Mouse (Mus musculus) heart, embryonic 11.5 days (tissue): ENCODE data around the gene Nnmt. TPM values are rescaled to one million over a fixed set of nuclear protein-coding genes. Genes with fewer than 3 reads are reported as not detected.

Experiments used
- ATAC-seq: fragments of 200-750 bp; cut with Nextera tagmentation; replicated peaks from 2 replicates; pipeline ENCODE4 v1.8.0; 2017; ENCODE audit warnings: moderate library complexity; ENCODE audit not compliant: insufficient number of reproducible peaks, low FRiP score, low TSS enrichment
- H3K27ac ChIP-seq: fragments of 300-500 bp; sonication (generic); 2 replicates; pipeline ENCODE4 v1.5.1; 2014; ENCODE audit warnings: mild to moderate bottlenecking, low read depth, low read length
- H3K27me3 ChIP-seq: fragments of 300-500 bp; sonication (generic); 2 replicates; pipeline ENCODE4 v1.6.1; 2014; ENCODE audit warnings: mild to moderate bottlenecking, low read length, mixed read lengths; ENCODE audit not compliant: control insufficient read depth, insufficient read depth
- H3K36me3 ChIP-seq: fragments of 300-500 bp; sonication (generic); 2 replicates; pipeline ENCODE4 v1.6.1; 2014; ENCODE audit warnings: mild to moderate bottlenecking, low read length, moderate library complexity, mixed read lengths; ENCODE audit not compliant: control insufficient read depth, insufficient read depth
- H3K4me1 ChIP-seq: fragments of 300-500 bp; sonication (generic); 2 replicates; pipeline ENCODE4 v1.6.1; 2014; ENCODE audit warnings: low read length; ENCODE audit not compliant: control insufficient read depth, insufficient read depth
- H3K4me2 ChIP-seq: fragments of 300-500 bp; sonication (generic); 2 replicates; pipeline ENCODE4 v1.6.1; 2014; ENCODE audit warnings: mild to moderate bottlenecking, moderate library complexity
- H3K4me3 ChIP-seq: fragments of 300-500 bp; sonication (generic); 2 replicates; pipeline ENCODE4 v1.5.1; 2014; ENCODE audit warnings: low read depth, low read length
- H3K9ac ChIP-seq: fragments of 300-500 bp; sonication (generic); 2 replicates; pipeline ENCODE4 v1.6.1; 2014; ENCODE audit warnings: mild to moderate bottlenecking, low read depth, low read length, moderate library complexity
- H3K9me3 ChIP-seq: fragments of 300-500 bp; sonication (generic); replicated peaks from 2 replicates; pipeline ENCODE4 v1.6.1; 2016; ENCODE audit warnings: low read length; ENCODE audit not compliant: control insufficient read depth
- WGBS: fragments of 180-500 bp; shearing (Covaris S2); extraction: QIAGEN DNeasy Blood & Tissue Kit; methylation state at CpG from one replicate; pipeline ENCODE4 v1.1.7; 2014; ENCODE audit not compliant: insufficient replicate concordance; 5-methylcytosine and 5-hydroxymethylcytosine counted together
- polyA plus RNA-seq: library from polyadenylated mRNA; unstranded; fragments of >200 nt; fragmentation: Nextera tagmentation; extraction: Ambion mirVana; gene quantifications from 2 replicates; pipeline ENCODE4 v1.2.1, GENCODE M21; 2014

The Nnmt gene
- polyA plus RNA-seq, 1 experiment from 2014 or later = 3.4 TPM

GRCm38 (mm10) chr9:48562388-48562787 lies 42.6 kb downstream of the Nnmt start:
- ATAC-seq = no peak
- Histone ChIP-seq H3K36me3 (no peaks in the 10 kb centered on the region), H3K4me3 (no peak overlapping the region), H3K27me3 (0 out of 2 replicates have a peak, but pooled peaks cover 3% of the 10 kb centered on the region), H3K27ac (no peak overlapping the region), H3K9me3 (no peaks in the 10 kb centered on the region), H3K9ac (no peak overlapping the region), H3K4me2 (no peak overlapping the region), H3K4me1 (no peaks in the 10 kb centered on the region)
- WGBS = 83% methylated on average over 5 of the region's 5 CpGs

- Histone ChIP-seq H3K9me3 (no peaks in the 10 kb centered on the region), H3K36me3 (no peaks in the 10 kb centered on the region), H3K27ac (no peak overlapping the region), H3K9ac (no peak overlapping the region), H3K4me3 (no peak overlapping the region), H3K4me1 (no peaks in the 10 kb centered on the region), H3K27me3 (0 out of 2 replicates have a peak, but pooled peaks cover 3% of the 10 kb centered on the region), H3K4me2 (no peak overlapping the region)
- 26% methylated on average over 4 of the region's 4 CpGs for WGBS
- no peak for ATAC-seq
Observed at GRCm38 (mm10) chr9:48559482-48560139, 45.3 kb downstream of the Nnmt start.

- Histone ChIP-seq H3K4me1 (no peaks in the 10 kb centered on the region), H3K27me3 (0 out of 2 replicates have a peak, but pooled peaks cover 3% of the 10 kb centered on the region), H3K4me3 (no peak overlapping the region), H3K4me2 (no peak overlapping the region), H3K36me3 (no peaks in the 10 kb centered on the region), H3K9me3 (no peaks in the 10 kb centered on the region), H3K27ac (no peak overlapping the region), H3K9ac (no peak overlapping the region)
- ATAC-seq = no peak
- WGBS = 64% methylated on average over 4 of the region's 4 CpGs
Observed at GRCm38 (mm10) chr9:48558637-48559036, 46.3 kb downstream of the Nnmt start.

GRCm38 (mm10) chr9:48549056-48549455 lies 55.9 kb downstream of the Nnmt start:
- 70% methylated on average over 2 of the region's 2 CpGs for WGBS
- Histone ChIP-seq H3K27ac (no peak overlapping the region), H3K36me3 (no peaks in the 10 kb centered on the region), H3K4me2 (no peak overlapping the region), H3K27me3 (no peaks in the 10 kb centered on the region), H3K9ac (no peak overlapping the region), H3K9me3 (no peaks in the 10 kb centered on the region), H3K4me1 (no peaks in the 10 kb centered on the region), H3K4me3 (no peak overlapping the region)
- no peak for ATAC-seq

- no peak for ATAC-seq
- H3K9ac ChIP-seq = no peak overlapping the region
- H3K4me3 ChIP-seq = no peak overlapping the region
- no peak overlapping the region for H3K27ac ChIP-seq
- no peaks in the 10 kb centered on the region for H3K27me3 ChIP-seq
- H3K4me2 ChIP-seq = no peak overlapping the region
- no peaks in the 10 kb centered on the region for H3K4me1 ChIP-seq
- no peaks in the 10 kb centered on the region for H3K9me3 ChIP-seq
- H3K36me3 ChIP-seq = no peaks in the 10 kb centered on the region
Observed at GRCm38 (mm10) chr9:48547233-48547632, 57.7 kb downstream of the Nnmt start.

Other genes starting within 250 kb of the Nnmt start
- gene Rexo2, start 124.5 kb downstream of the Nnmt start, polyA plus RNA-seq = 86.4 and 96.7 TPM in 2 replicates
- gene Rbm7, start 109.9 kb downstream of the Nnmt start, polyA plus RNA-seq = 88.4 and 95.9 TPM in 2 replicates
- 25.6 and 30.7 TPM in 2 replicates for gene Gm5617, start 109.7 kb downstream of the Nnmt start, polyA plus RNA-seq
- 0.57 and 0.75 TPM in 2 replicates for gene Zbtb16, start 231.1 kb upstream of the Nnmt start, polyA plus RNA-seq